Mouse (Mus musculus) forebrain, embryonic 14.5 days (tissue): ENCODE measurements at regions not wholly inside any gene's neighbourhood (a gene's known extent, or its start where the extent isn't known, plus 50 kb on each side); places are given as distances from the start of the nearest gene placed in this dataset.
A peak's percentile ranks its signal among the peaks of the same experiment; 100 is the strongest.

Source experiments
- ATAC-seq: fragments of 200-750 bp; cut with Nextera tagmentation; 2 replicates; pipeline ENCODE4 v1.8.0; 2017; ENCODE audit warnings: mild to moderate bottlenecking, moderate library complexity
- DNase-seq: peaks from one replicate; pipeline ENCODE4 v3.0.0-alpha.2; 2015; ENCODE audit warnings: low spot score
- H3K27ac ChIP-seq: fragments of 300-500 bp; sonication (generic); 2 replicates; pipeline ENCODE4 v1.5.1; 2014; ENCODE audit warnings: low read depth, mild to moderate bottlenecking, control low read depth, low read length, moderate library complexity
- H3K27me3 ChIP-seq: fragments of 300-500 bp; sonication (generic); replicated peaks from 2 replicates; pipeline ENCODE4 v1.6.1; 2014; ENCODE audit warnings: low read length, control low read depth, mixed read lengths; ENCODE audit not compliant: control insufficient read depth, insufficient read depth
- H3K36me3 ChIP-seq: fragments of 300-500 bp; sonication (generic); 2 replicates; pipeline ENCODE4 v1.6.1; 2014; ENCODE audit warnings: low read length, control low read depth; ENCODE audit not compliant: control insufficient read depth, insufficient read depth
- H3K4me1 ChIP-seq: fragments of 300-500 bp; sonication (generic); 2 replicates; pipeline ENCODE4 v1.6.1; 2014; ENCODE audit warnings: antibody characterized with exemption, low read length, control low read depth; ENCODE audit not compliant: control insufficient read depth, insufficient read depth
- H3K4me2 ChIP-seq: fragments of 300-500 bp; sonication (generic); 2 replicates; pipeline ENCODE4 v1.6.1; 2014; ENCODE audit warnings: mild to moderate bottlenecking, control low read depth, low read length
- H3K4me3 ChIP-seq: fragments of 300-500 bp; sonication (generic); 2 replicates; pipeline ENCODE4 v1.5.1; 2014; ENCODE audit warnings: low read depth, low read length, control low read depth
- H3K9ac ChIP-seq: fragments of 300-500 bp; sonication (generic); 2 replicates; pipeline ENCODE4 v1.6.1; 2014; ENCODE audit warnings: mild to moderate bottlenecking, low read length, control low read depth, moderate library complexity
- H3K9me3 ChIP-seq: fragments of 300-500 bp; sonication (generic); replicated peaks from 2 replicates; pipeline ENCODE4 v1.6.1; 2016; ENCODE audit warnings: low read length, control low read depth, mixed read lengths; ENCODE audit not compliant: control insufficient read depth
- WGBS: fragments of 180-500 bp; shearing (Covaris S2); extraction: QIAGEN DNeasy Blood & Tissue Kit; methylation state at CpG from one replicate; pipeline ENCODE4 v1.1.7; 2014; 5-methylcytosine and 5-hydroxymethylcytosine counted together

DNA sequence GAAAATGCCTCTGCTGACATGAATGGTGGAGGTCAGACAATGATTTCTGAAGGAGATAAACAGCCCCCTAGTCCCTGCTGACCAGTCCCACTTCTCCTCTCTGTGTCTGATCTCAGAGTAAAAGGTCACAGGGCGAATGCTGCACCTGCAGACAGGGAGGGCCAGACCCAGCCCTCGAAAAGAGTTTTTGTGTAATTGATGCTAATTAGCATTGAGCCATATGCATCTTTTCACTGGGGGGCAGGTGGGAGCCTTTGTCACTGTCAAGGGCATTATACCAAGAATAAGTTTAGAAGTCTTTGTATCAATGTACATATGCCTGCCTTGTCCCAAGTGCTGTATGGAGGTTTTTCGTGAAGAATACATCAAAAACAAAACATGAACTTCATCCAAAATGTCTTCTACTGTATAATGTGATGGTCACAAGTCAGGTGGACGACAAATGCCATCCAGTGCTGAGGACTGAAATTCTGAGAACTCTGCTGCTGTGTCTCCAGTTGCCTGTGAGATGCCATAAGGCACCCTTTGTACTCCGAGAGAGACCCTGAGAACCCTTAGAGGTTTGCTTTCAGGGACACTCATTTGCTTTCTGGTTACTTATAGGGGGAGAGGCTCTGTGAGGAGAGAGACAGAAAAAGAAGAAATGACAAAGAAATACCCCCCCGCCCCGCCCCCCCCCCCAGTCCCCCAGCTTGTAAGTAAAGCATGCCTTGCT lies 528.5 kb upstream of the Marcks start:
- Histone ChIP-seq H3K27ac (no peak overlapping the region), H3K36me3 (no peaks in the 10 kb centered on the region), H3K4me1 (peaks cover 9% of the 10 kb centered on the region), H3K9me3 (no peaks in the 10 kb centered on the region), H3K4me2 (no peak overlapping the region), H3K9ac (no peak overlapping the region), H3K27me3 (no peaks in the 10 kb centered on the region), H3K4me3 (no peak overlapping the region)
- 10% methylated on average over 7 of the region's 7 CpGs for WGBS
- ATAC-seq (peak; percentile 66), DNase-seq (peak; percentile 53)

- Histone ChIP-seq H3K27ac (no peak overlapping the region), H3K4me2 (no peak overlapping the region), H3K4me1 (peaks cover 9% of the 10 kb centered on the region), H3K4me3 (no peak overlapping the region), H3K9ac (no peak overlapping the region), H3K36me3 (no peaks in the 10 kb centered on the region), H3K9me3 (no peaks in the 10 kb centered on the region), H3K27me3 (no peaks in the 10 kb centered on the region)
- ATAC-seq = peak; percentile 71
- DNase-seq = peak; percentile 48
- WGBS = 35% methylated on average over 2 of the region's 2 CpGs
Measured at GRCm38 (mm10) chr10:37666535-37666934, 527.8 kb upstream of the Marcks start.

DNA sequence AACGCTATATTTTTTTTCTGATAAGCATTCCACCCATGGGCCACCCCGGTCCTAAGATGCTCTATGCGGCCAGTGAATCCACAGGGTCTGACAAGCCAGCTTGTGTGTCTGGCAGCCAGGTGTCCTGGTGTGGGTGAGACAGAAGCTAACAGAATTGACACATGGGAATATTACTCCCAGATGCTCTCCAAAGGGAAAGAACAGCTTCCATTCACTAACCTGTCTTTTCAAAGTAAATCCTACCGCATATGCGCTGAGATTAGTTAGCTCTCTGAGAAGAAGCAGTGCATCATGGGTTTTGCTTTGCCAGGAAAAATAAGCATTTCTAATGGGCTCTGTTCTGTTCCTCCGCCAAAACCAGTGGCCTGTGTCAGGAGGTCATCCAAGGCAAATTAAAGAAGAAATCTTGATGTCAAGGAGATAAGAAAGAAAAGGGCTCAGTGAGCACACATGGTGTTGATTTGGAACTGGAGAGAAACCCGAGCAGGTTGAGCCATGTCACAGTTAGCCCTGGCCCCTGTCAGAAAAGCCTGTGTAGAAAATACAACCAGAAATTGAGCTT lies 498.4 kb upstream of the Marcks start:
- peak; percentile 7 for DNase-seq
- H3K9me3 ChIP-seq = no peaks in the 10 kb centered on the region
- 76% methylated on average over 7 of the region's 7 CpGs for WGBS
- H3K4me3 ChIP-seq = no peak overlapping the region
- ATAC-seq = no peak
- H3K4me2 ChIP-seq = no peak overlapping the region
- H3K4me1 ChIP-seq = no peaks in the 10 kb centered on the region
- H3K27ac ChIP-seq = no peak overlapping the region
- no peaks in the 10 kb centered on the region for H3K27me3 ChIP-seq
- no peaks in the 10 kb centered on the region for H3K36me3 ChIP-seq
- H3K9ac ChIP-seq = no peak overlapping the region

DNA sequence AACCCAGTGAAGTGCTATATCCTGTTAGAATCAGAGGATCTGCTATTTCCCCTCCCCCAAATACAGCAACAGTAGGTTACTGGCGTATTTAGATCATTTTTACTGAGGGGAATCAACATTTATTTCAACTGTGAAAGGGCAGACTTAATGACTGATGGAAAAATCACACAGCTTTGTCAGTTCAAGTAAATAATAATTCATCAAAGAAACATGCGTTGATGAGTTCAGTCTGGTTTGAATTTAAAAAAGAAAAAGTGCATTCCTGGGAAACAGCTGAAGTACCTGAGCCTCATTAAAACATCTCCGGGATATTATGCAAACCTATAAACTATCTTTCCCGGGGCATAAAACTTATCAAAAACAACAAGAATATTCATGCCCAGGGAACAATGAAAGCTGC lies 497.7 kb upstream of the Marcks start:
- Histone ChIP-seq H3K27ac (no peak overlapping the region), H3K4me2 (no peak overlapping the region), H3K9me3 (no peaks in the 10 kb centered on the region), H3K27me3 (no peaks in the 10 kb centered on the region), H3K9ac (no peak overlapping the region), H3K4me1 (no peaks in the 10 kb centered on the region), H3K4me3 (no peak overlapping the region), H3K36me3 (no peaks in the 10 kb centered on the region)
- 85% methylated on average over 4 of the region's 4 CpGs for WGBS
- no peak for DNase-seq
- ATAC-seq = no peak

- peaks cover 3% of the 10 kb centered on the region for H3K4me1 ChIP-seq
- ATAC-seq = no peak
- 91% methylated on average over 1 of the region's 1 CpGs for WGBS
- H3K9ac ChIP-seq = no peak overlapping the region
- H3K9me3 ChIP-seq = no peaks in the 10 kb centered on the region
- H3K4me3 ChIP-seq = no peak overlapping the region
- no peaks in the 10 kb centered on the region for H3K27me3 ChIP-seq
- DNase-seq = no peak
- no peaks in the 10 kb centered on the region for H3K36me3 ChIP-seq
- no peak overlapping the region for H3K4me2 ChIP-seq
- no peak overlapping the region for H3K27ac ChIP-seq
Measured at GRCm38 (mm10) chr10:37630403-37630802, 491.7 kb upstream of the Marcks start.

DNA sequence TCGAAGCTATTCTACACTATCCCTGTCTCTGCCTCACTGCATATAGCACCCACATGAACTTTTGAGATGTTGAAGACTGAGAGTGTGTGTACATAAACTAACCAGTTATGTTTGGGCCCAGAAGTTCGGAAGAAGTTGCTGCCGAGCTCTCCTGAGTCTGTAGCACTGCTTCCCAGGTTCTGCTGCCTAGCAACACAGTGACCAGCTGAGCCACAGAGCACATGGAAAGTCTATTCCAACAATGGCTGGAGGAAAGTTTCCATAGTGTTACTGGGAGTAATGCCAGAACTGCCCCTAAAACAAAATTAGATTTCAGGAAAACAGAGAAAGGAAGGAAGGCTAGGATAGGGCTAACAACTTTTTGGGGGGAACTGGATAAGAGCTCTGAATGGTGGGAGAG lies 489.2 kb upstream of the Marcks start:
- Histone ChIP-seq H3K9ac (no peak overlapping the region), H3K36me3 (no peaks in the 10 kb centered on the region), H3K9me3 (no peaks in the 10 kb centered on the region), H3K27me3 (no peaks in the 10 kb centered on the region), H3K4me2 (no peak overlapping the region), H3K27ac (no peak overlapping the region), H3K4me1 (peaks cover 3% of the 10 kb centered on the region), H3K4me3 (no peak overlapping the region)
- DNase-seq (peak; percentile 44), ATAC-seq (0 out of 2 replicates have a peak, but pooled peaks have one; percentile 42)
- WGBS = 65% methylated on average over 3 of the region's 3 CpGs

DNA sequence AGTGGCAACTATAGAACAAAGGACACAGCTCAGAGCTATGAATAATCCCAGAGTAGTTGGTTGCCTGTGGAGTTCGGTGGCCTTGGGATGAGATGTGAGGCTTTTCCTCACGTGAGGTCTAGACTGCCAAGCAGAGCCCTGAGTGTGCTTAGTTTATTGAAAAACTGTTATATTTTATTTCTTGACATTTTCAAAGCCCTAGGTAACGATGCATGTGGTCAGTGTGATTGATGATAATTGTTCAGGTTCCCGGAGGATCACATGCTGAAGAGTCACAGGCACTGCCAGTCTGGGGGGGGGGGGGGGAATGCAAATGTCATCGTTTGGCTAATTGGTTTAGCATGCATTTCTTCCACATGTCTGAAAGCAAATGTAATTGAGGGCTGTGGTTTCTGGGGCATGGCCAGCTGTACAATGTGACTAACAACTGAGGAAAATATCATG lies 488.1 kb upstream of the Marcks start:
- Histone ChIP-seq H3K27ac (no peak overlapping the region), H3K27me3 (no peaks in the 10 kb centered on the region), H3K9me3 (no peaks in the 10 kb centered on the region), H3K36me3 (no peaks in the 10 kb centered on the region), H3K4me1 (peaks cover 3% of the 10 kb centered on the region), H3K9ac (no peak overlapping the region), H3K4me3 (no peak overlapping the region), H3K4me2 (no peak overlapping the region)
- peak; percentile 39 for DNase-seq
- WGBS = 20% methylated on average over 5 of the region's 5 CpGs
- ATAC-seq = peak; percentile 63

DNA sequence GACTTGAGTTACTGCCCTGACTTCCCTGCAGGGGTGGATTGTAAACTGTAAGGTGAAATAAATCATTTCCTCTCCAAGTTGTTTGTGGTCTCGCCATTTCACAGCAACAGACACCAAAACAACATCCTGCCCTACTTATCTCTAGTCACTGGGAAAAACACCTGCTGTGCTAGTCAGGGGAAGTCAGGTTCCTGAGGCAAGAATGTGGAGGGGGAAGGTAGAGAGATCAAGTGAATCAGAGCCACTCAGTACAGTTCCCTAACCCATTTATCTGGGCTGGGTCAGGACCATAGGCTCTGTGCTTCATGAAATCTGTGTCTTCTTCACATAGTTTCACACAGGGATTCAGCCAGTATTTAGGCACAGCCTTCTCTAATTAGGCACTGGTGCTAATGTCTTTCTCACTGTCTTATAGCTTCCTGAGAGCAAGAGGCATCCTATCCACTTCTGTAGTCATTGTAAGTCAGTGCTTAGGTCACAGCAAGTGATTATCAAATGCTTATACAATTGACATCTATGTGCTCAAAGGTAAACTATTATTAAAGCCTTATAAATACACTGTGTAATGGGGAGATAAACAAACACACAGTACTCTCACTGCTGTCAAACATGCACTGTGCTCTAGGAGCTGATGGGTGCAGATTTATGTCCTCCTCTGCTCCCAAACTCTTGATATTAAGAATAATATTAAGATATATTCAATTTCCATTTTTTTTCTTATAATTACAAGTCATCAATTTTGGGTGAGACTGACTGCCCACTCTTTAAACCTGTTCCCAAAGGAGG lies 487.4 kb upstream of the Marcks start:
- H3K9me3 ChIP-seq = no peaks in the 10 kb centered on the region
- ATAC-seq = no peak; the same call in 1 of the 2 replicates
- H3K27me3 ChIP-seq = no peaks in the 10 kb centered on the region
- H3K27ac ChIP-seq = no peak overlapping the region
- no peak overlapping the region for H3K9ac ChIP-seq
- peaks cover 3% of the 10 kb centered on the region for H3K4me1 ChIP-seq
- 48% methylated on average over 1 of the region's 1 CpGs for WGBS
- no peaks in the 10 kb centered on the region for H3K36me3 ChIP-seq
- no peak overlapping the region for H3K4me2 ChIP-seq
- DNase-seq = no peak
- no peak overlapping the region for H3K4me3 ChIP-seq

DNA sequence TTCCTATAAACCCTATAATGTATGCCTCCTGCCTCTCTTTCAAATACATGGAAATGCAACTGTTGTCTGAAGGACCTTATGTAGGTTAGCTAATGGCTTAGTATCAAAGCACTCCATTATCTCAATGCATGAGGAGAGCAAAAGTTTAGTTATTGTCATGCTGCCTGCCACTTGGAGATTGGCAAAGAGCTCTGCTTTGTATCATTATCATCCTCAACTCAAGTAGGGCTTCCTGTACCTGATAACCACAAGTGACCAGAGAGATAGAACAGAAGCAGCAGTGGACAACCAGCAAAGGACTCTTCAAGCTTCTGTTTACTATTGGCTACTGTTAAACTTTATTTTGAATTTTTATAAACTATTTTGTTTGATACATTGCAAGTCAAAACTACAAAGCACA lies 484.3 kb upstream of the Marcks start:
- DNase-seq = no peak
- H3K4me1 ChIP-seq = peaks cover 3% of the 10 kb centered on the region
- ATAC-seq = no peak
- no peaks in the 10 kb centered on the region for H3K27me3 ChIP-seq
- no peaks in the 10 kb centered on the region for H3K9me3 ChIP-seq
- no peak overlapping the region for H3K9ac ChIP-seq
- H3K4me2 ChIP-seq = no peak overlapping the region
- no peak overlapping the region for H3K27ac ChIP-seq
- no peak overlapping the region for H3K4me3 ChIP-seq
- H3K36me3 ChIP-seq = no peaks in the 10 kb centered on the region
